Mouse (Mus musculus): ENCODE measurements around the gene Fbxw9. TPM values are rescaled to one million over a fixed set of nuclear protein-coding genes. Genes with fewer than 3 reads are reported as not detected.
A peak's percentile ranks its signal among the peaks of the same experiment; 100 is the strongest.

Fbxw9 gene
- polyA plus RNA-seq, 1 experiment from 2014 or later, result 23.1 TPM

- H3K27ac ChIP-seq (ENCODE audit: low read depth), result 0 out of 2 replicates have a peak within 1 kb of the TSS, but pooled peaks have one; percentile 30
- under 1% methylated on average over 30 of the region's 30 CpGs for WGBS
- ATAC-seq (ENCODE audit: insufficient read depth), result peak; percentile 84
Observed at GRCm38 (mm10) chr8:85083108-85083813, 23.4 kb downstream of the Fbxw9 start, which contains the start of gene Man2b1. Gene Man2b1, plus strand, starts transcription at chr8:85083270.

GRCm38 (mm10) chr8:85084633-85085032 lies 24.8 kb downstream of the Fbxw9 start:
- ATAC-seq (ENCODE audit: insufficient read depth), result no peak

More at GRCm38 (mm10) chr8:85083108-85083813, 23.4 kb downstream of the Fbxw9 start, which contains the start of gene Man2b1:
- no peaks in the 10 kb centered on the region for H3K9me3 ChIP-seq (ENCODE audit: low read depth, low read length)
- H3K27me3 ChIP-seq (ENCODE audit: insufficient read depth, low read length), result no peaks in the 10 kb centered on the region
- peak within 1 kb of the TSS; percentile 92 for H3K4me2 ChIP-seq
- H3K4me3 ChIP-seq (ENCODE audit: low read depth, low read length), result peak within 1 kb of the TSS; percentile 66
- peaks cover 13% of the 10 kb centered on the region for H3K4me1 ChIP-seq (ENCODE audit: insufficient read depth)
- peak; percentile 61 for TF ChIP-seq CTCF (IDR thresholded peaks at IDR 0.05; ENCODE audit: low read depth)
- peaks cover 39% of the 10 kb centered on the region for H3K36me3 ChIP-seq (ENCODE audit: insufficient read depth)
- H3K9ac ChIP-seq, result peak within 1 kb of the TSS; percentile 69
- DNase-seq, result peak; percentile 89

GRCm38 (mm10) chr8:85086238-85086637 lies 26.4 kb downstream of the Fbxw9 start:
- WGBS, result 78% methylated on average over 3 of the region's 3 CpGs
- H3K27me3 ChIP-seq (ENCODE audit: insufficient read depth, low read length), result no peaks in the 10 kb centered on the region
- H3K4me2 ChIP-seq, result no peak overlapping the region
- H3K4me3 ChIP-seq (ENCODE audit: low read depth, low read length), result no peak overlapping the region
- no peak overlapping the region for H3K27ac ChIP-seq (ENCODE audit: low read depth)
- DNase-seq (peak; percentile 34), ATAC-seq (ENCODE audit: insufficient read depth) (no peak)
- H3K9ac ChIP-seq, result no peak overlapping the region
- H3K4me1 ChIP-seq (ENCODE audit: insufficient read depth), result peaks cover 11% of the 10 kb centered on the region
- H3K9me3 ChIP-seq (ENCODE audit: low read depth, low read length), result no peaks in the 10 kb centered on the region
- peaks cover 36% of the 10 kb centered on the region for H3K36me3 ChIP-seq (ENCODE audit: insufficient read depth)
- no peak for TF ChIP-seq CTCF (IDR thresholded peaks at IDR 0.05; ENCODE audit: low read depth)

More at GRCm38 (mm10) chr8:85084633-85085032, 24.8 kb downstream of the Fbxw9 start:
- DNase-seq, result no peak
- Histone ChIP-seq H3K9ac (no peak overlapping the region), H3K4me1 (ENCODE audit: insufficient read depth) (peaks cover 11% of the 10 kb centered on the region), H3K9me3 (ENCODE audit: low read depth, low read length) (no peaks in the 10 kb centered on the region), H3K27me3 (ENCODE audit: insufficient read depth, low read length) (no peaks in the 10 kb centered on the region), H3K27ac (ENCODE audit: low read depth) (no peak overlapping the region), H3K36me3 (ENCODE audit: insufficient read depth) (peaks cover 31% of the 10 kb centered on the region), H3K4me2 (no peak overlapping the region), H3K4me3 (ENCODE audit: low read depth, low read length) (no peak overlapping the region)
- TF ChIP-seq CTCF (IDR thresholded peaks at IDR 0.05; ENCODE audit: low read depth), result no peak
- WGBS, result 85% methylated on average over 8 of the region's 8 CpGs

GRCm38 (mm10) chr8:85088771-85089170 lies 28.9 kb downstream of the Fbxw9 start:
- WGBS, result 67% methylated on average over 2 of the region's 2 CpGs
- no peak for TF ChIP-seq CTCF (IDR thresholded peaks at IDR 0.05; ENCODE audit: low read depth)
- Histone ChIP-seq H3K4me3 (ENCODE audit: low read depth, low read length) (no peak overlapping the region), H3K9ac (no peak overlapping the region), H3K4me1 (ENCODE audit: insufficient read depth) (peaks cover 4% of the 10 kb centered on the region; the same call in 1 of the 2 replicates), H3K27ac (ENCODE audit: low read depth) (no peak overlapping the region), H3K27me3 (ENCODE audit: insufficient read depth, low read length) (no peaks in the 10 kb centered on the region), H3K36me3 (ENCODE audit: insufficient read depth) (peaks cover 39% of the 10 kb centered on the region), H3K9me3 (ENCODE audit: low read depth, low read length) (no peaks in the 10 kb centered on the region), H3K4me2 (no peak overlapping the region)
- DNase-seq (no peak), ATAC-seq (ENCODE audit: insufficient read depth) (no peak)

- no peak overlapping the region for H3K27ac ChIP-seq (ENCODE audit: low read depth)
- WGBS, result 83% methylated on average over 11 of the region's 11 CpGs
- no peak overlapping the region for H3K4me2 ChIP-seq
- H3K9ac ChIP-seq, result no peak overlapping the region
- DNase-seq (no peak), ATAC-seq (ENCODE audit: insufficient read depth) (no peak)
- H3K4me3 ChIP-seq (ENCODE audit: low read depth, low read length), result no peak overlapping the region
- no peaks in the 10 kb centered on the region for H3K9me3 ChIP-seq (ENCODE audit: low read depth, low read length)
- TF ChIP-seq CTCF (IDR thresholded peaks at IDR 0.05; ENCODE audit: low read depth), result no peak
- no peaks in the 10 kb centered on the region for H3K4me1 ChIP-seq (ENCODE audit: insufficient read depth)
- H3K27me3 ChIP-seq (ENCODE audit: insufficient read depth, low read length), result no peaks in the 10 kb centered on the region
- H3K36me3 ChIP-seq (ENCODE audit: insufficient read depth), result peaks cover 47% of the 10 kb centered on the region
Observed at GRCm38 (mm10) chr8:85090856-85091255, 31.0 kb downstream of the Fbxw9 start.

GRCm38 (mm10) chr8:85091526-85092090 lies 31.8 kb downstream of the Fbxw9 start:
- Histone ChIP-seq H3K4me1 (ENCODE audit: insufficient read depth) (no peaks in the 10 kb centered on the region), H3K4me3 (ENCODE audit: low read depth, low read length) (no peak overlapping the region), H3K9ac (no peak overlapping the region), H3K9me3 (ENCODE audit: low read depth, low read length) (no peaks in the 10 kb centered on the region), H3K27ac (ENCODE audit: low read depth) (no peak overlapping the region), H3K36me3 (ENCODE audit: insufficient read depth) (peaks cover 46% of the 10 kb centered on the region), H3K4me2 (no peak overlapping the region), H3K27me3 (ENCODE audit: insufficient read depth, low read length) (no peaks in the 10 kb centered on the region)
- TF ChIP-seq CTCF (IDR thresholded peaks at IDR 0.05; ENCODE audit: low read depth), result no peak
- no peak for DNase-seq
- 32% methylated on average over 21 of the region's 21 CpGs for WGBS
- no peak for ATAC-seq (ENCODE audit: insufficient read depth)

- no peak overlapping the region for H3K4me3 ChIP-seq (ENCODE audit: low read depth, low read length)
- no peaks in the 10 kb centered on the region for H3K27me3 ChIP-seq (ENCODE audit: insufficient read depth, low read length)
- no peak overlapping the region for H3K9ac ChIP-seq
- no peaks in the 10 kb centered on the region for H3K9me3 ChIP-seq (ENCODE audit: low read depth, low read length)
- no peaks in the 10 kb centered on the region for H3K4me1 ChIP-seq (ENCODE audit: insufficient read depth)
- 90% methylated on average over 13 of the region's 13 CpGs for WGBS
- H3K4me2 ChIP-seq, result no peak overlapping the region
- peaks cover 42% of the 10 kb centered on the region for H3K36me3 ChIP-seq (ENCODE audit: insufficient read depth)
- no peak for TF ChIP-seq CTCF (IDR thresholded peaks at IDR 0.05; ENCODE audit: low read depth)
- no peak overlapping the region for H3K27ac ChIP-seq (ENCODE audit: low read depth)
- DNase-seq (no peak), ATAC-seq (ENCODE audit: insufficient read depth) (no peak)
Observed at GRCm38 (mm10) chr8:85095051-85095450, 35.2 kb downstream of the Fbxw9 start.

All from lung, embryonic 14.5 days (tissue).